Mouse (Mus musculus): ENCODE data around the gene Hoxd4. TPM values are rescaled to one million over a fixed set of nuclear protein-coding genes. Genes with fewer than 3 reads are reported as not detected.

Hoxd4 gene
- polyA plus RNA-seq, 1 experiment: 20.3 TPM

GRCm38 (mm10) chr2:74753175-74753523 lies 41.4 kb downstream of the Hoxd4 start:
- no peak for DNase-seq
- peak overlapping the region; percentile 15; the same call in 1 of the 2 replicates for H3K4me3 ChIP-seq (ENCODE audit: insufficient read depth, low read depth, low read length)
- H3K4me1 ChIP-seq (ENCODE audit: control insufficient read depth, insufficient read depth, low read length): 0 out of 2 replicates have a peak, but pooled peaks cover 3% of the 10 kb centered on the region
- peaks cover 4% of the 10 kb centered on the region; the same call in 1 of the 2 replicates for H3K27me3 ChIP-seq (replicated peaks; ENCODE audit: control insufficient read depth, insufficient read depth, low read length)
- no peaks in the 10 kb centered on the region for H3K36me3 ChIP-seq (ENCODE audit: control insufficient read depth, insufficient read depth, low read length)
- TF ChIP-seq POLR2A (IDR thresholded peaks at IDR 0.05; ENCODE audit: low read depth, low read length): no peak
- no peak for TF ChIP-seq CTCF (conservative IDR thresholded peaks at IDR 0.05; ENCODE audit: insufficient read depth, insufficient read length, low read depth, low read length)
- no peak overlapping the region for H3K27ac ChIP-seq (ENCODE audit: insufficient read depth, low read depth, low read length)
- WGBS: 15% methylated on average over 25 of the region's 25 CpGs

DNA sequence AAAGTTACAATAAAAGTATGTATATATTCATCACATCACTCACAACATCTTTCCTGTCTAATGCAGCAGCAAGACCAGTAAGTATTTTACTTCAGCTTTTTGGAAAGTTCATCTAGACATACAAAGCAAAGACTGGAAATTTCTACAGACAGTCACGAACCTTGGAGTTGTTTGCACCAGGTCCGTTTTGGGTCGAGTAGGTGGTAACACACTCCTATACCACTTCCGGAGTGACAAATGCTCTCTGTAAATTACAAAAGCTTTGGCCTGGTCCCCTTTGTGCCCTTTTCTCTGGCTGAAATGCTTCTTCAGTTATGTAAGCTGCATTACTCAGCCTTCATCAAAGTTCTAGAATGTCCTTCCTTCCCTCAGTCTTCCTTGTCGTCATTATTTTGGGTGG lies 42.0 kb downstream of the Hoxd4 start:
- H3K4me1 ChIP-seq (ENCODE audit: control insufficient read depth, insufficient read depth, low read length): 0 out of 2 replicates have a peak, but pooled peaks cover 3% of the 10 kb centered on the region
- 80% methylated on average over 5 of the region's 5 CpGs for WGBS
- TF ChIP-seq POLR2A (IDR thresholded peaks at IDR 0.05; ENCODE audit: low read depth, low read length) (no peak), CTCF (conservative IDR thresholded peaks at IDR 0.05; ENCODE audit: insufficient read depth, insufficient read length, low read depth, low read length) (no peak)
- H3K36me3 ChIP-seq (ENCODE audit: control insufficient read depth, insufficient read depth, low read length): no peaks in the 10 kb centered on the region
- H3K4me3 ChIP-seq (ENCODE audit: insufficient read depth, low read depth, low read length): no peak overlapping the region
- no peak overlapping the region for H3K27ac ChIP-seq (ENCODE audit: insufficient read depth, low read depth, low read length)
- peaks cover 4% of the 10 kb centered on the region; the same call in 1 of the 2 replicates for H3K27me3 ChIP-seq (replicated peaks; ENCODE audit: control insufficient read depth, insufficient read depth, low read length)
- DNase-seq: no peak

- H3K36me3 ChIP-seq (ENCODE audit: control insufficient read depth, insufficient read depth, low read length): no peaks in the 10 kb centered on the region
- DNase-seq: no peak
- H3K4me1 ChIP-seq (ENCODE audit: control insufficient read depth, insufficient read depth, low read length): no peaks in the 10 kb centered on the region
- no peak overlapping the region for H3K4me3 ChIP-seq (ENCODE audit: insufficient read depth, low read depth, low read length)
- TF ChIP-seq CTCF (conservative IDR thresholded peaks at IDR 0.05; ENCODE audit: insufficient read depth, insufficient read length, low read depth, low read length): no peak
- TF ChIP-seq POLR2A (IDR thresholded peaks at IDR 0.05; ENCODE audit: low read depth, low read length): no peak
- 39% methylated on average over 1 of the region's 1 CpGs for WGBS
- no peak overlapping the region for H3K27ac ChIP-seq (ENCODE audit: insufficient read depth, low read depth, low read length)
- H3K27me3 ChIP-seq (replicated peaks; ENCODE audit: control insufficient read depth, insufficient read depth, low read length): peaks cover 5% of the 10 kb centered on the region; the same call in 1 of the 2 replicates
These were observed 48.4 kb downstream of the Hoxd4 start for GRCm38 (mm10) chr2:74760146-74760545.

GRCm38 (mm10) chr2:74761941-74762340 lies 50.2 kb downstream of the Hoxd4 start:
- Histone ChIP-seq H3K27me3 (replicated peaks; ENCODE audit: control insufficient read depth, insufficient read depth, low read length) (peaks cover 5% of the 10 kb centered on the region; the same call in 1 of the 2 replicates), H3K4me1 (ENCODE audit: control insufficient read depth, insufficient read depth, low read length) (no peaks in the 10 kb centered on the region), H3K4me3 (ENCODE audit: insufficient read depth, low read depth, low read length) (no peak overlapping the region), H3K27ac (ENCODE audit: insufficient read depth, low read depth, low read length) (no peak overlapping the region), H3K36me3 (ENCODE audit: control insufficient read depth, insufficient read depth, low read length) (no peaks in the 10 kb centered on the region)
- WGBS: 15% methylated on average over 13 of the region's 13 CpGs
- TF ChIP-seq CTCF (conservative IDR thresholded peaks at IDR 0.05; ENCODE audit: insufficient read depth, insufficient read length, low read depth, low read length) (no peak), POLR2A (IDR thresholded peaks at IDR 0.05; ENCODE audit: low read depth, low read length) (no peak)
- no peak for DNase-seq

DNA sequence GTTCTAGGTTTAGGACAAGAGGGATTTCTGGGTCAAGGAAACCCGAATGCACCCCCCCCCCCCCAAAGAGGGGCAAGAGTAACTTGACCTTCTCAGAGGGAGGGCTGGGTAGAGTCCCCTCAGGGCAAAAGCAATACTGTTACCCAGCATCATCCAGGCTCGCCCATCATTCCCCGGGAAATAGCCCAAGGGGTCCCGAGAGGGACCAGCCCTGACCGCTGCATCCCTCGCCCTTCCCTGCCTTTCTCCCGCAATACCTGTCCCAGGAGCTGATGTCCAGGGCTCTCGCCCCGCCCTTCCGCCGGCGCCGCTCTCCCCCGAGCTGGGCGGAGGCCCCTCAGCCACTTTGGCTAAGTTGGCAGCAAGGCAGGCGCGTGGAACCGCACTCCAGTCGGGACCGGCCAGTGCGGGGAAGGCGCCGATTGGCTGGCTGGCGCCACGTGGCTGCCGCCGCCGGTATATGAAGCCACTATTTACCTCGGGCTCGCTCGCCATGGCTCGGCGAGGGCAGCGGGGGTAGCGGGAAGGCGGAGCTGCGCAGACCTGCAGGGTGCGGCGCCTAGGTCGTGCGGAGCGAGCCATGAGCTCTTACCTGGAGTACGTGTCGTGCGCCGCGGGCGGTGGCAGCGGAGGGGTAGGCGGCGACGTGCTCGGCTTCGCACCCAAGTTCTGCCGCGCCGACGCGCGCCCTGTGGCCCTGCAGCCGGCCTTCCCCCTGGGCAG lies 51.0 kb downstream of the Hoxd4 start, which contains the start of gene Hoxd1:
Hoxd1 (plus strand) TSS at position 459 of the 723 bp plus-strand sequence.
- Histone ChIP-seq H3K4me1 (ENCODE audit: control insufficient read depth, insufficient read depth, low read length) (no peaks in the 10 kb centered on the region), H3K27ac (ENCODE audit: insufficient read depth, low read depth, low read length) (no peak within 1 kb of the TSS), H3K4me3 (ENCODE audit: insufficient read depth, low read depth, low read length) (peak within 1 kb of the TSS; percentile 53), H3K27me3 (replicated peaks; ENCODE audit: control insufficient read depth, insufficient read depth, low read length) (peaks cover 5% of the 10 kb centered on the region; the same call in 1 of the 2 replicates), H3K36me3 (ENCODE audit: control insufficient read depth, insufficient read depth, low read length) (no peaks in the 10 kb centered on the region)
- peak; percentile 70 for DNase-seq
- WGBS: 2% methylated on average over 61 of the region's 61 CpGs
- no peak for TF ChIP-seq CTCF (conservative IDR thresholded peaks at IDR 0.05; ENCODE audit: insufficient read depth, insufficient read length, low read depth, low read length)
- no peak for TF ChIP-seq POLR2A (IDR thresholded peaks at IDR 0.05; ENCODE audit: low read depth, low read length)

DNA sequence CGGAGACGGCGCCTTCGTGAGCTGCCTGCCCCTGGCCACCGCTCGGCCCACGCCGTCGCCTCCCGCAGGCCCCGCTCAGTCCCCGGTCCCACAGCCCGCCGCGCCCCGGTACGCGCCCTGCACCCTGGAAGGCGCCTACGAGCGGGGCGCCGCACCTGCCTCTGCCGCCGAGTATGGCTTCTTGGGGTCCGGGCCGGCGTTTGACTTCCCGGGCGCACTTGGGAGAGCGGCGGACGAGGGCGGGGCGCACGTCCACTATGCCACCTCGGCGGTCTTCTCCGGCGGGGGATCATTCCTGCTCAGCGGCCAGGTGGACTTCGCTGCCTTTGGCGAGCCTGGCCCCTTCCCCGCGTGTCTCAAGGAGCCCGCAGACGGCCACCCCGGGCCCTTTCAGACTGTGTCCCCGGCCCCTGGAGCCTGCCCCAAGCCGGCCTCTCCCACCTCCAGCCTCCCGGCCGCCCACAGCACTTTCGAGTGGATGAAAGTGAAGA lies 51.6 kb downstream of the Hoxd4 start:
- Histone ChIP-seq H3K36me3 (ENCODE audit: control insufficient read depth, insufficient read depth, low read length) (no peaks in the 10 kb centered on the region), H3K27me3 (replicated peaks; ENCODE audit: control insufficient read depth, insufficient read depth, low read length) (peaks cover 5% of the 10 kb centered on the region; the same call in 1 of the 2 replicates), H3K4me3 (ENCODE audit: insufficient read depth, low read depth, low read length) (peak overlapping the region; percentile 53), H3K27ac (ENCODE audit: insufficient read depth, low read depth, low read length) (no peak overlapping the region), H3K4me1 (ENCODE audit: control insufficient read depth, insufficient read depth, low read length) (no peaks in the 10 kb centered on the region)
- under 1% methylated on average over 53 of the region's 53 CpGs for WGBS
- DNase-seq: no peak
- no peak for TF ChIP-seq CTCF (conservative IDR thresholded peaks at IDR 0.05; ENCODE audit: insufficient read depth, insufficient read length, low read depth, low read length)
- no peak for TF ChIP-seq POLR2A (IDR thresholded peaks at IDR 0.05; ENCODE audit: low read depth, low read length)

GRCm38 (mm10) chr2:74763976-74764375 lies 52.2 kb downstream of the Hoxd4 start:
- Histone ChIP-seq H3K4me3 (ENCODE audit: insufficient read depth, low read depth, low read length) (no peak overlapping the region), H3K27me3 (replicated peaks; ENCODE audit: control insufficient read depth, insufficient read depth, low read length) (peaks cover 5% of the 10 kb centered on the region; the same call in 1 of the 2 replicates), H3K4me1 (ENCODE audit: control insufficient read depth, insufficient read depth, low read length) (no peaks in the 10 kb centered on the region), H3K36me3 (ENCODE audit: control insufficient read depth, insufficient read depth, low read length) (no peaks in the 10 kb centered on the region), H3K27ac (ENCODE audit: insufficient read depth, low read depth, low read length) (no peak overlapping the region)
- no peak for TF ChIP-seq CTCF (conservative IDR thresholded peaks at IDR 0.05; ENCODE audit: insufficient read depth, insufficient read length, low read depth, low read length)
- no peak for TF ChIP-seq POLR2A (IDR thresholded peaks at IDR 0.05; ENCODE audit: low read depth, low read length)
- WGBS: 75% methylated on average over 10 of the region's 10 CpGs
- DNase-seq: no peak
